Mouse (Mus musculus): ENCODE results near the gene Fbxo21. TPM values are rescaled to one million over a fixed set of nuclear protein-coding genes. Genes with fewer than 3 reads are reported as not detected.
A peak's percentile ranks its signal among the peaks of the same experiment; 100 is the strongest.

The Fbxo21 gene
- polyA plus RNA-seq, 1 experiment from 2014 or later: 71.7 TPM

GRCm38 (mm10) chr5:118034632-118035031 lies 58.1 kb downstream of the Fbxo21 start:
- Histone ChIP-seq H3K4me2 (replicated peaks; ENCODE audit: low read depth, low read length) (no peak overlapping the region), H3K9me3 (ENCODE audit: control insufficient read depth, low read depth, low read length) (no peaks in the 10 kb centered on the region; the same call in 1 of the 2 replicates), H3K4me1 (ENCODE audit: control insufficient read depth, insufficient read depth, low read length) (0 out of 2 replicates have a peak, but pooled peaks cover 8% of the 10 kb centered on the region), H3K27ac (ENCODE audit: low read length) (no peak overlapping the region), H3K4me3 (ENCODE audit: low read depth, low read length) (no peak overlapping the region), H3K27me3 (ENCODE audit: control insufficient read depth, insufficient read depth, low read length) (no peaks in the 10 kb centered on the region), H3K36me3 (ENCODE audit: control insufficient read depth, insufficient read depth, low read length) (no peaks in the 10 kb centered on the region), H3K9ac (replicated peaks; ENCODE audit: low read depth, low read length) (no peak overlapping the region)
- WGBS: 82% methylated on average over 1 of the region's 1 CpGs
- no peak for ATAC-seq (ENCODE audit: insufficient number of reproducible peaks, insufficient read depth, low FRiP score, low read depth)

GRCm38 (mm10) chr5:118035786-118036185 lies 59.3 kb downstream of the Fbxo21 start:
- H3K4me1 ChIP-seq (ENCODE audit: control insufficient read depth, insufficient read depth, low read length): 0 out of 2 replicates have a peak, but pooled peaks cover 8% of the 10 kb centered on the region
- H3K4me3 ChIP-seq (ENCODE audit: low read depth, low read length): no peak overlapping the region
- no peak overlapping the region for H3K27ac ChIP-seq (ENCODE audit: low read length)
- ATAC-seq (ENCODE audit: insufficient number of reproducible peaks, insufficient read depth, low FRiP score, low read depth): no peak
- no peaks in the 10 kb centered on the region for H3K27me3 ChIP-seq (ENCODE audit: control insufficient read depth, insufficient read depth, low read length)
- H3K36me3 ChIP-seq (ENCODE audit: control insufficient read depth, insufficient read depth, low read length): no peaks in the 10 kb centered on the region
- H3K9me3 ChIP-seq (ENCODE audit: control insufficient read depth, low read depth, low read length): no peaks in the 10 kb centered on the region; the same call in 1 of the 2 replicates
- no peak overlapping the region for H3K9ac ChIP-seq (replicated peaks; ENCODE audit: low read depth, low read length)
- no peak overlapping the region for H3K4me2 ChIP-seq (replicated peaks; ENCODE audit: low read depth, low read length)
- 54% methylated on average over 3 of the region's 3 CpGs for WGBS

GRCm38 (mm10) chr5:118036888-118037797 lies 60.6 kb downstream of the Fbxo21 start:
- no peak overlapping the region for H3K4me3 ChIP-seq (ENCODE audit: low read depth, low read length)
- H3K27me3 ChIP-seq (ENCODE audit: control insufficient read depth, insufficient read depth, low read length): no peaks in the 10 kb centered on the region
- no peaks in the 10 kb centered on the region; the same call in 1 of the 2 replicates for H3K9me3 ChIP-seq (ENCODE audit: control insufficient read depth, low read depth, low read length)
- no peak overlapping the region for H3K4me2 ChIP-seq (replicated peaks; ENCODE audit: low read depth, low read length)
- WGBS: 42% methylated on average over 25 of the region's 25 CpGs
- ATAC-seq (ENCODE audit: insufficient number of reproducible peaks, insufficient read depth, low FRiP score, low read depth): no peak; the same call in 1 of the 2 replicates
- 0 out of 2 replicates have a peak, but pooled peaks cover 8% of the 10 kb centered on the region for H3K4me1 ChIP-seq (ENCODE audit: control insufficient read depth, insufficient read depth, low read length)
- no peak overlapping the region for H3K27ac ChIP-seq (ENCODE audit: low read length)
- H3K9ac ChIP-seq (replicated peaks; ENCODE audit: low read depth, low read length): no peak overlapping the region
- H3K36me3 ChIP-seq (ENCODE audit: control insufficient read depth, insufficient read depth, low read length): no peaks in the 10 kb centered on the region

- WGBS: 15% methylated on average over 10 of the region's 10 CpGs
- Histone ChIP-seq H3K4me3 (ENCODE audit: low read depth, low read length) (no peak overlapping the region), H3K27me3 (ENCODE audit: control insufficient read depth, insufficient read depth, low read length) (no peaks in the 10 kb centered on the region), H3K4me1 (ENCODE audit: control insufficient read depth, insufficient read depth, low read length) (0 out of 2 replicates have a peak, but pooled peaks cover 8% of the 10 kb centered on the region), H3K36me3 (ENCODE audit: control insufficient read depth, insufficient read depth, low read length) (no peaks in the 10 kb centered on the region), H3K4me2 (replicated peaks; ENCODE audit: low read depth, low read length) (0 out of 2 replicates have a peak overlapping the region, but pooled peaks have one; percentile 2), H3K9ac (replicated peaks; ENCODE audit: low read depth, low read length) (no peak overlapping the region), H3K9me3 (ENCODE audit: control insufficient read depth, low read depth, low read length) (no peaks in the 10 kb centered on the region; the same call in 1 of the 2 replicates), H3K27ac (ENCODE audit: low read length) (no peak overlapping the region)
- peak; percentile 68 for ATAC-seq (ENCODE audit: insufficient number of reproducible peaks, insufficient read depth, low FRiP score, low read depth)
Observed at GRCm38 (mm10) chr5:118037798-118038484, 61.4 kb downstream of the Fbxo21 start.

GRCm38 (mm10) chr5:118039241-118039668 lies 62.7 kb downstream of the Fbxo21 start:
- Histone ChIP-seq H3K4me2 (replicated peaks; ENCODE audit: low read depth, low read length) (no peak overlapping the region), H3K27me3 (ENCODE audit: control insufficient read depth, insufficient read depth, low read length) (no peaks in the 10 kb centered on the region), H3K4me3 (ENCODE audit: low read depth, low read length) (no peak overlapping the region), H3K9ac (replicated peaks; ENCODE audit: low read depth, low read length) (no peak overlapping the region), H3K9me3 (ENCODE audit: control insufficient read depth, low read depth, low read length) (no peaks in the 10 kb centered on the region; the same call in 1 of the 2 replicates), H3K27ac (ENCODE audit: low read length) (no peak overlapping the region), H3K36me3 (ENCODE audit: control insufficient read depth, insufficient read depth, low read length) (no peaks in the 10 kb centered on the region), H3K4me1 (ENCODE audit: control insufficient read depth, insufficient read depth, low read length) (0 out of 2 replicates have a peak, but pooled peaks cover 8% of the 10 kb centered on the region)
- WGBS: 33% methylated on average over 12 of the region's 12 CpGs
- ATAC-seq (ENCODE audit: insufficient number of reproducible peaks, insufficient read depth, low FRiP score, low read depth): no peak

- Histone ChIP-seq H3K4me2 (replicated peaks; ENCODE audit: low read depth, low read length) (no peak overlapping the region), H3K36me3 (ENCODE audit: control insufficient read depth, insufficient read depth, low read length) (no peaks in the 10 kb centered on the region), H3K27me3 (ENCODE audit: control insufficient read depth, insufficient read depth, low read length) (no peaks in the 10 kb centered on the region), H3K4me3 (ENCODE audit: low read depth, low read length) (no peak overlapping the region), H3K27ac (ENCODE audit: low read length) (no peak overlapping the region), H3K9me3 (ENCODE audit: control insufficient read depth, low read depth, low read length) (no peaks in the 10 kb centered on the region; the same call in 1 of the 2 replicates), H3K4me1 (ENCODE audit: control insufficient read depth, insufficient read depth, low read length) (0 out of 2 replicates have a peak, but pooled peaks cover 3% of the 10 kb centered on the region), H3K9ac (replicated peaks; ENCODE audit: low read depth, low read length) (no peak overlapping the region)
- no peak for ATAC-seq (ENCODE audit: insufficient number of reproducible peaks, insufficient read depth, low FRiP score, low read depth)
- WGBS: 84% methylated on average over 6 of the region's 6 CpGs
Observed at GRCm38 (mm10) chr5:118042599-118042998, 66.1 kb downstream of the Fbxo21 start.

- 87% methylated on average over 4 of the region's 4 CpGs for WGBS
- Histone ChIP-seq H3K4me1 (ENCODE audit: control insufficient read depth, insufficient read depth, low read length) (no peaks in the 10 kb centered on the region), H3K27ac (ENCODE audit: low read length) (no peak overlapping the region), H3K9me3 (ENCODE audit: control insufficient read depth, low read depth, low read length) (no peaks in the 10 kb centered on the region; the same call in 1 of the 2 replicates), H3K4me3 (ENCODE audit: low read depth, low read length) (no peak overlapping the region), H3K27me3 (ENCODE audit: control insufficient read depth, insufficient read depth, low read length) (no peaks in the 10 kb centered on the region), H3K36me3 (ENCODE audit: control insufficient read depth, insufficient read depth, low read length) (no peaks in the 10 kb centered on the region), H3K4me2 (replicated peaks; ENCODE audit: low read depth, low read length) (no peak overlapping the region), H3K9ac (replicated peaks; ENCODE audit: low read depth, low read length) (no peak overlapping the region)
- ATAC-seq (ENCODE audit: insufficient number of reproducible peaks, insufficient read depth, low FRiP score, low read depth): no peak
Observed at GRCm38 (mm10) chr5:118043761-118044160, 67.2 kb downstream of the Fbxo21 start.

- Histone ChIP-seq H3K9ac (replicated peaks; ENCODE audit: low read depth, low read length) (no peak overlapping the region), H3K27ac (ENCODE audit: low read length) (no peak overlapping the region), H3K9me3 (ENCODE audit: control insufficient read depth, low read depth, low read length) (no peaks in the 10 kb centered on the region; the same call in 1 of the 2 replicates), H3K36me3 (ENCODE audit: control insufficient read depth, insufficient read depth, low read length) (no peaks in the 10 kb centered on the region), H3K4me3 (ENCODE audit: low read depth, low read length) (no peak overlapping the region), H3K4me2 (replicated peaks; ENCODE audit: low read depth, low read length) (no peak overlapping the region), H3K27me3 (ENCODE audit: control insufficient read depth, insufficient read depth, low read length) (no peaks in the 10 kb centered on the region), H3K4me1 (ENCODE audit: control insufficient read depth, insufficient read depth, low read length) (no peaks in the 10 kb centered on the region)
- WGBS: 88% methylated on average over 6 of the region's 6 CpGs
- ATAC-seq (ENCODE audit: insufficient number of reproducible peaks, insufficient read depth, low FRiP score, low read depth): no peak
Observed at GRCm38 (mm10) chr5:118044907-118045306, 68.4 kb downstream of the Fbxo21 start.
